Mouse (Mus musculus): ENCODE data around the gene Phc1. TPM values are rescaled to one million over a fixed set of nuclear protein-coding genes. Genes with fewer than 3 reads are reported as not detected.
A peak's percentile ranks its signal among the peaks of the same experiment; 100 is the strongest.

The Phc1 gene
- polyA plus RNA-seq, 1 experiment = 45.1 TPM

DNA sequence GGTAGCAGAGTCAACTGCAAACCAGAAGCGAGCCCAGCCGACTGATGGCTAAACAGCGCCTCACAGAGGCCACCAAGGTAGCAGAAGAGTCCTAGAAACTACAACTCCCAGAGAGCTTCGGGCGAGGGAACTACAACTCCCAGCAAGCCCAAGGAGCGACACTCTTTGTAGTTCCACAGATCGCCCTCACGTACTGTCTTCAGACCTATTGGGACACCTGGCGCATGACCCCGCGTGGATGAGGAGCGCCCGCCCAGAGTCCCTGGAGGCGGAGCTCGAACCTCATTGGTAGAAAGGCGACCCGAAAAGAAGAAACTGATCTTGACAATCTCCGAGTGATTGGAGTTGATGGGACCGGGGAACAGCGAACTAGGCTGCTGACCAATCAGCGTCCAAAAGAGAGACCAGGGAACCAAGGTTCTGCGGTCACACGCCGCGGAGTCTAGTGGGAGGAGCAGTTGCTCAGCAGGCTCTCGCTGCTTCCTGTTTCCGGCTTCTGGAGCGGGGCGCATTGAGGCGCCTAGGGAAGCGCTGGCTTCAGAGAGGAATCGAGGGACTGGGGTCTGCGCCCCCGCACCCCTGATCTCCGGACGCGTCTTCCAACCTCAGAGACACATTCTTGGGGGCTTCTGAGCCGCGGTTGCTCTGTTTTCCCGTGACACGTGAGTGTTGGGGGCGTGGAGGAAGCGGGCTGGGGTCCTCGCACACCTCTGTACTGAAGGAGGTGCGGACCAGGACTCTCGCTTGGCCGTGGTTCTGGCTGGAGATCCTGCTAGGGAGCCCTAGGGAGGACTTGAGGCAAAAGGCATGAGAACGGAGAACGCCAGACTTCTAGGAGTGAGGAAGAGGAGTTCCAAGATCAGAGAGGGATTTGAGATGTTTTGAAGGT, 31.6 kb downstream of the Phc1 start, which contains the start of gene M6pr:
Gene M6pr, plus strand, starts transcription at position 216 of the 889 bp plus-strand sequence.
- DNase-seq = peak; percentile 93
- TF ChIP-seq POLR2A (IDR thresholded peaks at IDR 0.05; ENCODE audit: borderline replicate concordance, extremely low read depth, low read depth, low read length) = peak; percentile 74; the same call in 1 of the 2 replicates
- TF ChIP-seq CTCF (IDR thresholded peaks at IDR 0.05; ENCODE audit: insufficient read depth, low read length) = peak; percentile 85
- peak within 1 kb of the TSS; percentile 95 for H3K4me3 ChIP-seq (replicated peaks; ENCODE audit: extremely low read depth, low read depth, low read length)
- peaks cover 5% of the 10 kb centered on the region; the same call in 1 of the 2 replicates for H3K4me1 ChIP-seq (ENCODE audit: control insufficient read depth, insufficient read depth, low read length)
- WGBS = under 1% methylated on average over 49 of the region's 49 CpGs

DNA sequence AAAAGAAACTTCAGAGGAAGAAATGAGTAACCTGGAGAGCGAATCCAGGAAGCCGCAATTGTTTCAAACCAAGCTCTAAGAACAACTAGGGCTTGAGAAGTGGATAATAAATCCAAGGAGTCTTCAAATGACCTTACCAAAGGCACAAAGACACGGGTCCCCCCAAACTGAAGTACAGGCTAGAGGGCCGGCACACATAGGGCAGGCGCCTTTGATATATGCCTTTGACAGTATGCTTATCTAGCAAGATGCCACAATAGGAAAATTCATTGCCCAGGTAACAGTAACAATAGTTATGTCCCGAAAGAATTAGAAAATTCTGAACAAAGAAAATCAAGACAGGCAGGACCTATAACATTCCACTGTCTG, 32.2 kb downstream of the Phc1 start:
- no peak for TF ChIP-seq CTCF (IDR thresholded peaks at IDR 0.05; ENCODE audit: insufficient read depth, low read length)
- no peak for TF ChIP-seq POLR2A (IDR thresholded peaks at IDR 0.05; ENCODE audit: borderline replicate concordance, extremely low read depth, low read depth, low read length)
- Histone ChIP-seq H3K4me3 (replicated peaks; ENCODE audit: extremely low read depth, low read depth, low read length) (no peak overlapping the region), H3K4me1 (ENCODE audit: control insufficient read depth, insufficient read depth, low read length) (peaks cover 5% of the 10 kb centered on the region; the same call in 1 of the 2 replicates)
- 68% methylated on average over 6 of the region's 6 CpGs for WGBS
- DNase-seq = no peak

- TF ChIP-seq POLR2A (IDR thresholded peaks at IDR 0.05; ENCODE audit: borderline replicate concordance, extremely low read depth, low read depth, low read length) (no peak), CTCF (IDR thresholded peaks at IDR 0.05; ENCODE audit: insufficient read depth, low read length) (no peak)
- 80% methylated on average over 4 of the region's 4 CpGs for WGBS
Measured at GRCm38 (mm10) chr6:122306707-122307106, 33.7 kb downstream of the Phc1 start.

DNA sequence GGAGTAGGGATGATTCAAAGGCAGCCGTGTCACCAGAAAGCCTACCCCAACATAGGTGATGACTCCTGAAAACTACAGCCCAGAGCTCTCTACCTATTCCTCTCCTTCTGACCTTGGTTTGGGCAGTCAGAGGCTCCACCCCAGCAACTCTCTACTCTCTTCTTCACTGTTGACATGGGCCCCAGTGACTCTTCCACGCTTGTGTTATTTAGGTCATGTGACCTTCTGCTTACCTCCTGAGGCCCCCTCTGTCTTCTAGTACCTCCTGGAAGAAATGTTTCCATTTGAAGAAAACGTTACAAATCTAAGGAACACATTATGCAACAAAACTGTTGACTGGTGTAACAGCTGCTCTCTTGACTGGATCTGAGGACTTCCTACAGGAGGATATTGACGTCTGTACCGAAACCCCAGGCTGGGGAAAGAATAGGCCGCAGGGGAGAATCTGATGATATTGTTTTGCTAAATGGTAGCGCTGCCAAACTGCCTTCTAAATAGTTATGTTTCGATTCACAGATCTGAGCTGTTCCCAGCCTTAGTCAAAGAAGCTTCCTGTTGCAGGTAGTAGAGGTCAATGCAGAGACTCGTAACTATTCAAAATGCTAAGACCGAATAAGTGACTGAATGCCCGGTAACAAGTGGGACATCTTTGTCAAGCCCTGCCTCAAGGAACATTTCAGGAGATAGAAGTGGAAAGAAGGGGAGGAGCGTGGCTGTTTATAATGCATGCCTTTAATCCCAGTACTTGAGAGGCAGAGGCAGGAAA, 35.4 kb downstream of the Phc1 start:
- peaks cover 5% of the 10 kb centered on the region; the same call in 1 of the 2 replicates for H3K4me1 ChIP-seq (ENCODE audit: control insufficient read depth, insufficient read depth, low read length)
- WGBS = 75% methylated on average over 12 of the region's 12 CpGs
- H3K4me3 ChIP-seq (replicated peaks; ENCODE audit: extremely low read depth, low read depth, low read length) = no peak overlapping the region
- no peak for DNase-seq
- TF ChIP-seq POLR2A (IDR thresholded peaks at IDR 0.05; ENCODE audit: borderline replicate concordance, extremely low read depth, low read depth, low read length) (no peak), CTCF (IDR thresholded peaks at IDR 0.05; ENCODE audit: insufficient read depth, low read length) (no peak)

More at GRCm38 (mm10) chr6:122306707-122307106, 33.7 kb downstream of the Phc1 start:
- peaks cover 5% of the 10 kb centered on the region; the same call in 1 of the 2 replicates for H3K4me1 ChIP-seq (ENCODE audit: control insufficient read depth, insufficient read depth, low read length)
- DNase-seq = no peak
- H3K4me3 ChIP-seq (replicated peaks; ENCODE audit: extremely low read depth, low read depth, low read length) = no peak overlapping the region

- peak; percentile 69 for DNase-seq
- peaks cover under 1% of the 10 kb centered on the region; the same call in 1 of the 2 replicates for H3K4me1 ChIP-seq (ENCODE audit: control insufficient read depth, insufficient read depth, low read length)
- 33% methylated on average over 6 of the region's 6 CpGs for WGBS
- H3K4me3 ChIP-seq (replicated peaks; ENCODE audit: extremely low read depth, low read depth, low read length) = no peak overlapping the region
- TF ChIP-seq CTCF (IDR thresholded peaks at IDR 0.05; ENCODE audit: insufficient read depth, low read length) (peak; percentile 84), POLR2A (IDR thresholded peaks at IDR 0.05; ENCODE audit: borderline replicate concordance, extremely low read depth, low read depth, low read length) (no peak)
Measured at GRCm38 (mm10) chr6:122304355-122304754, 36.0 kb downstream of the Phc1 start.

DNA sequence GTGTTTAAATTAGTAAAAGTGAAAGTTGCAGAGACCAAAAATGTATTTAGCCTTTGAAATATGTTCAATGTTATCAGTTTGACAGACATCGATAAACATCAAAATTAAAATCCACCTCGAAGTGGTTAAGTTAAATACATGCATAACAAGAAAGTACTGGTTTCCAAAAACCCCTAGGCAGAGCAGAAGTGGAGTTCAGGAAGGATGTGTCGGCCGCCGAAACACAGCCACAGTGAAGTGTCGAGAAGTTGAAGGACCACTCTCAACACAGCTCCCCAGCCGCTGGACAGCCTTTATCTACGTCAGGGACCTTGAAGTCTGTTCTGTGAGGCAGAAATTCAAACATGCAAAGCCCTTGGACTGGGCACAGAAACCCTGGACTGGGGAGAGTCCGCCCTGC, 36.8 kb downstream of the Phc1 start:
- no peaks in the 10 kb centered on the region for H3K4me1 ChIP-seq (ENCODE audit: control insufficient read depth, insufficient read depth, low read length)
- DNase-seq = no peak
- 55% methylated on average over 9 of the region's 9 CpGs for WGBS

DNA sequence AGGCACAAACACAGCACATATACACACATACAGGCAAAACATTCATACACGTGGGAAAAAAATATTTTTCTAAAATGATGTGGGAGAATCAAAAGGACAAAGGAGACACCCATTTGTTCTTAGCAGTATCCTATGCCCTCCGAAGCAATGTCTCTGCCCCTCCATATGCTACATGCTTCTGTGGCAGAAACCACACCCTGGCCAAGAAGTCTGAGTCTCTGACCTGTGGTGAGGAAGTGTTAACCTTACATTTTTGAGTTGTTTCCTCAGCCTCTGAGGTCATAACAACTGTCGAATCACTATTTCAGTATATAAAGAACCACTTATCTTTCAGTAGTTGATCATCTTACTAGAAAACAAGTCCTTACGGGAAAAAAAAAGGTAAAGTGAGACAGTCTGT, 37.7 kb downstream of the Phc1 start:
- WGBS = 76% methylated on average over 4 of the region's 4 CpGs

More for the DNA sequence above, 36.8 kb downstream of the Phc1 start:
- no peak overlapping the region for H3K4me3 ChIP-seq (replicated peaks; ENCODE audit: extremely low read depth, low read depth, low read length)
- TF ChIP-seq POLR2A (IDR thresholded peaks at IDR 0.05; ENCODE audit: borderline replicate concordance, extremely low read depth, low read depth, low read length) (no peak), CTCF (IDR thresholded peaks at IDR 0.05; ENCODE audit: insufficient read depth, low read length) (no peak)

GRCm38 (mm10) chr6:122302121-122302520, 38.2 kb downstream of the Phc1 start:
- TF ChIP-seq POLR2A (IDR thresholded peaks at IDR 0.05; ENCODE audit: borderline replicate concordance, extremely low read depth, low read depth, low read length) (no peak), CTCF (IDR thresholded peaks at IDR 0.05; ENCODE audit: insufficient read depth, low read length) (no peak)
- WGBS = 68% methylated on average over 1 of the region's 1 CpGs
- H3K4me1 ChIP-seq (ENCODE audit: control insufficient read depth, insufficient read depth, low read length) = no peaks in the 10 kb centered on the region; the same call in 1 of the 2 replicates
- DNase-seq = no peak
- H3K4me3 ChIP-seq (replicated peaks; ENCODE audit: extremely low read depth, low read depth, low read length) = no peak overlapping the region

More for the DNA sequence above, 37.7 kb downstream of the Phc1 start:
- no peak for DNase-seq
- no peak overlapping the region for H3K4me3 ChIP-seq (replicated peaks; ENCODE audit: extremely low read depth, low read depth, low read length)
- no peaks in the 10 kb centered on the region for H3K4me1 ChIP-seq (ENCODE audit: control insufficient read depth, insufficient read depth, low read length)
- TF ChIP-seq POLR2A (IDR thresholded peaks at IDR 0.05; ENCODE audit: borderline replicate concordance, extremely low read depth, low read depth, low read length) = no peak
- TF ChIP-seq CTCF (IDR thresholded peaks at IDR 0.05; ENCODE audit: insufficient read depth, low read length) = no peak

DNA sequence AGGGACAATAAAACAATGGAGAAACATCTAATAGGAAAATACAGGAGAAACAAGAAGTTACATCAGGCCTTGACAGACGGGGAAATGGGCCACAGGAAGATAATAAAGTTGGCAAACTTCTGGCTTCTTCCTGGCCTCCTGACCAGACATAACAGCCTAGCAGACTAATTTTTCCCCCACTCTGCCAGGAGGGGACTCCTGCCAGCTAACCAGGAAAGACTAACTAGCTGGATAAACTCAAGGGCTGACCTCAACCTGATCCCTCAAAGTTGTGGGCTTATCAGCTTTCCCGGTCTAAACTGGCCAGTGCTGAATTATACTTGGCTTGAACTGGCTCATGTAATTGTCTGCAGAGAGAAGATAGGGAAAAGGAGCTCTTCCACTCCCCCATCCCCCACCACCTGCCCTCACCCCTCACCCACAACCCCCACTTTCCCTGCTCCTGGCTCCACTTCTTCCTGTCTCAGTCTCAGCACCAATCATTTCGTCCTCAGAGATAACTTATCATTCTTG, 40.7 kb downstream of the Phc1 start:
- Histone ChIP-seq H3K4me3 (replicated peaks; ENCODE audit: extremely low read depth, low read depth, low read length) (no peak overlapping the region), H3K4me1 (ENCODE audit: control insufficient read depth, insufficient read depth, low read length) (no peaks in the 10 kb centered on the region; the same call in 1 of the 2 replicates)
- no peak for DNase-seq
- TF ChIP-seq CTCF (IDR thresholded peaks at IDR 0.05; ENCODE audit: insufficient read depth, low read length) (no peak), POLR2A (IDR thresholded peaks at IDR 0.05; ENCODE audit: borderline replicate concordance, extremely low read depth, low read depth, low read length) (no peak)
- WGBS = 27% methylated on average over 3 of the region's 3 CpGs

All from lung, adult 2 months (tissue).